Mouse (Mus musculus) brain, adult 10 weeks (tissue): ENCODE results near the gene H1fnt. TPM values are rescaled to one million over a fixed set of nuclear protein-coding genes. Genes with fewer than 3 reads are reported as not detected.

Experiments used
- polyA plus RNA-seq: library from polyadenylated mRNA; stranded (reverse); fragments of 350-450 nt; fragmentation: Illumina TruSeq; extraction: RNeasy Lipid Tissue Mini Kit (QIAGEN cat#74804); gene quantifications from one replicate; pipeline ENCODE4 v1.2.3, GENCODE M21; 2015; ENCODE audit warnings: low read depth, low replicate concordance

Gene H1fnt
- polyA plus RNA-seq, result not detected

DNA sequence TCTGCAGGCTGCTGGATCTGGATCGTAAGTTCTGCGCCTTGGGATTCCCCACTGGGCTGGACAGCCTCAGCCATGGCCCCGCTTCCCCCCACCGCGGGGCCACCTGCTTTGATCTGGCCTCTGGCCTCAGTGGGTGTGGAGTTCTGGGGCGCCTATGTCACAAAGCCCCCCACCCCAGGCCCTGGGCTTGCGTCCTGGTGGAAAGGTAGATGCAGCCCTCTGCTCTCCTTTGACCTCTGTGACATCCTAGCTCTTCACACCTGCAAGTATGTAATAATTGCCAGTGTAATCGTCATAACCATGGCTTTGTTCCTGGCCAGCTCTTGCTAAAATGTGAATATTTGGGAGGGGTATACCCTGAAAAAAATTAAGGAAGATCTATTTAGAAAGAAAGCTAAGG lies at the start of gene H1fnt:
Gene H1fnt (minus strand): TSS at position 101 of the 400 bp plus-strand sequence.

DNA sequence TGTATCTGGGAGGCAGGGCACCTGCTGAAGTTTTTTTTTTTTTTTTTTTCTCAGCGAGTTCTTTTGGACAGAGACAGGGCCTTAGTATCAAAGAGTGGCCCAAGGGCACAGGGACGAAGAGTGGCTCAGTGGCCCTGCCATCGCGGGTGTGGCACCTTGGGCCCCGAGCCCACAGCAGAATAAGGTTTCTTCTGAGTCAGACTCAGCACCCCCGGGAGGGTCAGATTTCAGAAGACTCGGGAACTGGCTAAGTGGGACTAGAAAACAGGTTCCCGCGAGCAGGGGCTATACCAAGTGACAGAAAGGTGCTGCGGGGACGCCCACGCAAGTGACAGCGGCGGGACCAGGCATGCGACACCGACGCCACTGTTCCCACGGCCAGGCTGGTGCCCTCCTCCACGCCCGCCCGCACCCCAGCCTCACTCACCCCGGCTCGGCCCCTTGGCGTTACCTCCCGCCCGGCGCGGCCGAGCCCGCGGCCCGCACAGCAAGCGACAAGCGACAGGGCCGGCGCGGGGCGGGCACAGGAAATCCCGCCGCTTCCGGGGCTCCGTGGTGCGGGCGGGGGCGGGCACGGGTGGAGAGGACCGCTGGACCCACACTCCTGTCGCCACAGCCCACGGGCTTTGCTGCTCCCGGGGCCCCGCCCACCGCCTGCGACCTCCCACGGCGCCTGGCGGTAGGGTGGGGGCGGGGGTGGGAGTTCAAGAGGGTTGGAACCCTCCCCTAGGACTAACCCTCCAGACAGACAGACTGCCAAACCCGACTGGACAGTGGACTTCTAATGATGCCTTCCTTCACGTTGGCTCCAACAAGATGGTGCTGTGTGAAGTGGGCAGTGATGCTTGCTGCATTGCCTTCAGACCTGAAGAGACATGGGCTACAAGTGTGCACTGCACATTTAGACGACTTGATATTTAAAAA lies 38.8 kb upstream of the H1fnt start, which contains the start of gene Zfp641:
Gene Zfp641 (minus strand): TSS at position 534 of the 924 bp plus-strand sequence.

DNA sequence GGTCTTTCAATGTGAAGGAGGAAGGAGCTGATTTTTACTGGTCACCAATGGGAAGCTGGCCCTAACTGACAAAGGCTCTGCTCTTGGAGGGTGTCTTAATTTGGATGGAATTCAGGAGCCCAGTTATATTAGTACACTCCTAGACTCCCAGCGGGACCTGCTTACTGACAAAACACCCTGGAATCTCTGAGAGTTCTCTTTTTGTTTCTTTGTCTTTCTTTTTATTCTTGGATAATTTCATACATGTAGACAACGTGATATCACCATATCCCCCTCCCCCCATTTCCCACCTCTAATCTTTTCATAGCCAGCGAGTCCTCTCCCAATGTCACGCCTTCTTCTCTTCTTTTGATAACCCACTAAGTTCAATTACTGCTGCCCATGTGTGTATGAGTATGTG lies 22.7 kb downstream of the H1fnt start, which contains the start of gene Olfr286:
Gene Olfr286 (minus strand): TSS at position 101 of the 400 bp plus-strand sequence.

DNA sequence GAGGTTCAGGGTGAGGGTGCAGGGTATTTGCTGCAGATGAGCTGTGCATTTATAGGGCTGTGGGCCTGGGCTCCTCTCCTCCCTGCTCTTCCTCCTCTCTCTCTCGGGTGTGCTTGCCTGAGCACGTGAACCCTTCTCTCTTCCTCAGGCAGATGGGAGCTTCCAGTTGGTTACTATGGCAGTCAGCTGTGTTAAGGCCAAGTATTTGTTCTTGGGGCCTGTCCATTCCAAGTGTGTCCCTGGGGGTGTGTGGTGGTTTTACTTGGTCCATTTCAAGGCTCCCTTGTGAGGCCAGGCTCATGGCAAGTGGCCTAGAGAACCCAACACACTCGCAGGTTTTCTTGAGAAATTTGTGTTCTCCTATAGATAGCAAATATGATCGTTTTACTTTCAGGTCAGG lies 36.2 kb downstream of the H1fnt start, which contains the start of the genes Gm44579 and Olfr287:
Gene Gm44579 (minus strand): TSS at position 101 of the 400 bp plus-strand sequence.
Gene Olfr287 (minus strand): TSS at position 180 of the 400 bp plus-strand sequence.

Other genes with a start within 250 kb of the H1fnt start
- gene Pfkm, start 164.7 kb downstream of the H1fnt start, polyA plus RNA-seq, result 317 TPM
- 8.4 TPM for gene Senp1, start 163.5 kb downstream of the H1fnt start, polyA plus RNA-seq
- 54.3 TPM for gene Asb8, start 91.7 kb downstream of the H1fnt start, polyA plus RNA-seq
- 23.8 TPM for gene Ccdc184, start 90.1 kb downstream of the H1fnt start, polyA plus RNA-seq
- not detected for gene Olfr288, start 61.8 kb downstream of the H1fnt start, polyA plus RNA-seq
- not detected for gene Gm44579, start 36.3 kb downstream of the H1fnt start, polyA plus RNA-seq
- 13.2 TPM for gene Olfr287, start 36.2 kb downstream of the H1fnt start, polyA plus RNA-seq
- gene Olfr286, start 22.8 kb downstream of the H1fnt start, polyA plus RNA-seq, result not detected
- gene Zfp641, start 38.9 kb upstream of the H1fnt start, polyA plus RNA-seq, result 7.7 TPM
- gene Olfr285, start 60.1 kb upstream of the H1fnt start, polyA plus RNA-seq, result not detected
- gene Olfr284, start 83.7 kb upstream of the H1fnt start, polyA plus RNA-seq, result not detected
- gene Olfr283, start 123.7 kb upstream of the H1fnt start, polyA plus RNA-seq, result not detected
- not detected for gene Olfr282, start 173.9 kb upstream of the H1fnt start, polyA plus RNA-seq
- gene Olfr281, start 195.3 kb upstream of the H1fnt start, polyA plus RNA-seq, result not detected
- gene OR5BS1P, start 212.6 kb upstream of the H1fnt start, polyA plus RNA-seq, result not detected
- not detected for gene Lalba, start 225.4 kb upstream of the H1fnt start, polyA plus RNA-seq
- not detected for gene Olfr279, start 235.1 kb upstream of the H1fnt start, polyA plus RNA-seq